Mouse (Mus musculus) induced T-regulatory cell, adult 2 months (primary cell): ENCODE data around the gene Aloxe3.
"Not testable (repeated sequence)": the region's sequence is repeated elsewhere in the genome, so short reads cannot be mapped to it uniquely, and the experiment has no call there.

ENCODE experiments used
- DNase-seq: peaks from one replicate; pipeline ENCODE4 v3.0.0-alpha.2; 2012; ENCODE audit warnings: low read depth

Aloxe3 gene

DNA sequence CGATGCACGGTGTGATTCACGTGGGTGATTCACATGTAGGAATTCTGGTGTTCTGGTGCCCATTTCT, at the start of gene Aloxe3:
TSS of gene Aloxe3 (plus strand) at position 45 of the 67 bp plus-strand sequence.
- DNase-seq, result no peak

DNA sequence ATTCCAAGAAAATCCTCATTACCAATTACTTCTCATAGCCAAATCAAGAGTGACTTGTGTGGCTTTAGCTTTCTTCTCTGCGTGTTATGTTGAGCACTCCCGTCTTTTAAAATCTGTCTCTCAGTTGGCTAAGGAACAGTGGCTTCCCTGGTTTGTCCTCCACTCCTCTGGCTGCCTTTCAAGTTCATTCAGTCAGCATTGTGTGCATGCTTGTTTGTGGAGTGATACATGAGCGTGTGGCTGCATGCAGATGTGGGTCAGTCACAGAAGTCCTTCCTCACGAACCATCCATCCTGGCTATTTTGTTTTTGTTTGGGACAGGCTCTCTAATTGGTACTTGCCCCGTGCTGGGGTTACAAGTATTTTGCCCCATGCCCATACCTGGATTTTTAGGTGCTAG, 49.1 kb upstream of the Aloxe3 start:
- no peak for DNase-seq

DNA sequence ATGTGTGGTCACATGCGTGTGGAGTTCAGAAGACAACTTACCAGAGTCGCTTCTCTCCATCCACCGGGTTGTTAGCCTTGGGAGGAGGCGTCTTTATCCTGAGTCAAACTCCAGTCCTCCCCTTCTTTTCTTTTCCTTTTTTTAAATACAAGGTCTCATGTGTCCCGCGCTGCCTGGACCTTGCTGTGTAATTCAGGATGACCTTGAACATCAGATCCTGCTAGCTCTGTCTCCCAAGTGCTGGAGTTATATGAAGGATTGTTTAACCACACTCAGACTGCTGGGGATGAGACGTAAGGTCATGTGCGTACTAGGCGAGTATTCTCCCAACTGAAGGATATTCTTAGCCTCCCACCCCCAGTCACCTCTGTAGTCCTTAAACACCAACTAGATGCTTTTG, 48.4 kb upstream of the Aloxe3 start:
- no peak for DNase-seq

DNA sequence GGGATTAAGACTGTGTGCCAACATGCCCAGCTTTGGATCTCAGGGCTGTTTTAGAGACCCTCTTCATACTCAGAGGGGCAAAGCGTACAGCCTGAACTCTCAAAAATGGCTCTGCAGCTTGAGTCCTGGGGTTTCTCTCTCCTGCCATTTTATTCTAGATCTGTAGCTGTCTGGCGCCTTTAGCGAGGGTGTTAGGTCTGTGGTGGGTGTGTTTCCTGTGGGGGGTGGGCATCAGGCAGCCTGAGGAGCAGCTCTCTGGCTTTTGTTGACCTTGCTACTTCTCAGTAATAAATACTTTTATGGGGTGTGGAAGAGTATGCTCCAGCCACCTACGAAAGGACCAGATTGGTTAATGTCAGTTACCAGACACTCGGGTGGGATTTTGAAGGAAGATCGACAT, 47.7 kb upstream of the Aloxe3 start:
- DNase-seq, result no peak

- DNase-seq, result no peak
These were observed 46.8 kb upstream of the Aloxe3 start for GRCm38 (mm10) chr11:69078805-69079438.

GRCm38 (mm10) chr11:69080102-69080854, 45.4 kb upstream of the Aloxe3 start:
- no peak for DNase-seq

- no peak for DNase-seq
These were observed 44.9 kb upstream of the Aloxe3 start for GRCm38 (mm10) chr11:69080855-69081222.

GRCm38 (mm10) chr11:69081613-69082012, 44.1 kb upstream of the Aloxe3 start:
- DNase-seq, result no peak

DNA sequence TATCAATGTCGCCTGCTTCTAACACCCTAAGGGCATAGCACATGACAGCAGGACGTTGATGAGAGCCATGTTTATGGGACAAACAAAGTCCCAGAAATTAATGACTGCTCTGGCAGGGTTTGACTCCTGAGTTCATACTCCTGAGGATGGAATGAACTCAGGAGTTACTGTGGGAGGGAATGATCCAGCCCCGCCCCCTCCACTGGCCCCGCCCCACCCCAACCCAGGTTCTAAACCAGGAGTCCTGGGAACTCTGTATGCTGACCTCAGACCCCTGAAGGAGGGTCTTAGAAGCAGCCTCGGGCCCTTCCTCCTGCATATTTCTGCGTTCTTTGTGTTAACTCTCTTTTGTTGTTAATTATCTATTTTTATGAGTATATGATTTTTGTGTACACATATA, 40.1 kb upstream of the Aloxe3 start:
- no peak for DNase-seq

DNA sequence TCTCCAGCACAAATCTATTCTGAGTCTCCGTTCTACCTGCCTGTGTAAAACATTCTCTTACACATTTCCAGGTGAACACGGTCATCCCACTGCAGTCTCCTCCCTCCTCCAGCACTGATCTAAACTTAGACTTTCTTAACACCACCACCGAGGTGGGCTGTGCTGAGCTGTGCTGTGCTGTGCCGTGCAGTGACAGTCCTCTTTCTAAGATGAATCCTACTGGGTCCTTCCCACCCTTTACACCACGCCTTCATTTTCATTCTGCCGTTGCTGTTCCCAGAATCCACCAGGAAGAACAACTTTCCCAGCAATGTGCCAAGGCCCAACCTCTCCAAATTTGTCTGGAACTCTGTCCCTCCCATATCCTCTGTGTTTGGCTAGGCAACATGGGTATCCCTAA, 39.3 kb upstream of the Aloxe3 start:
- no peak for DNase-seq

- no peak for DNase-seq
These were observed 38.6 kb upstream of the Aloxe3 start for GRCm38 (mm10) chr11:69087082-69087481.

GRCm38 (mm10) chr11:69087597-69087996, 38.1 kb upstream of the Aloxe3 start:
- DNase-seq, result peak; percentile 35

DNA sequence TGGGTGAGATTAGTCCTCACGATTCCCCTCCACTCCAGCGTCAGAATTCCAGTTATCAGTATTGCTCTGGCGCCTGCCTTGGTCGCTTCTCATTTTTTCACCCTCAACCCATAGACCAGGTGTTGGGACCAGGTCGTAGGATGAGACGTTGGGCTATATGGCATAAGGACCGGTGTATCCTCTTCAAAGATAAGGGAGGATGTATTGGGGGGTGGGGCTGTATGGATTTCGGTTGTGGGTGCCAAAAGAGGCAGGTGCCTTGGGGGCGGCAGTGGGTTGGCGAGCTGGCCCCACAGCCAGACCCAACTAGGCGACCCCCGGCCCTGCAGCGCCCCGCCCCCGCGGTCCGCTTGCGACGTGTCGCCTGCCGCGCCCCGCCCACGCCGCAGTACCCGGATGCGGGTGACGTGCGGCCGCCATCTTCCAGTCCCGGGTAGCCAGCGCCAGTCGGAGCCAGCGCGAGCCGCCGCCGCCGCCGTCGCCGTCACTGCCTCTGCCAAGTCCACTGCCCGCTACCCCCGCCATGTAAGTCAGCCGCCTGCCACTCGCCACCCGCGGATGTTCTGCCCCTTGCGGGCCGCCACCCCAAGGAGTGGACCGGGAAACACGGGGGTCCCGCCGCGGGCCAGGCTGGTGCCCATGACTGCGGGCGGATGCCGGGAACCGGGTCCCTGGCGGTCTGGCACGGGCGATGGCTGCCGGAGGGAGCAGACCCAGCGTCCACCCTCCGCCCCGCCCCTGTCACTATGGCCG, 37.4 kb upstream of the Aloxe3 start, which contains the start of gene Vamp2:
TSS of gene Vamp2 (plus strand) at position 388 of the 753 bp plus-strand sequence.
- DNase-seq, result peak; percentile 94

GRCm38 (mm10) chr11:69088856-69089615, 36.7 kb upstream of the Aloxe3 start:
- peak; percentile 60 for DNase-seq

DNA sequence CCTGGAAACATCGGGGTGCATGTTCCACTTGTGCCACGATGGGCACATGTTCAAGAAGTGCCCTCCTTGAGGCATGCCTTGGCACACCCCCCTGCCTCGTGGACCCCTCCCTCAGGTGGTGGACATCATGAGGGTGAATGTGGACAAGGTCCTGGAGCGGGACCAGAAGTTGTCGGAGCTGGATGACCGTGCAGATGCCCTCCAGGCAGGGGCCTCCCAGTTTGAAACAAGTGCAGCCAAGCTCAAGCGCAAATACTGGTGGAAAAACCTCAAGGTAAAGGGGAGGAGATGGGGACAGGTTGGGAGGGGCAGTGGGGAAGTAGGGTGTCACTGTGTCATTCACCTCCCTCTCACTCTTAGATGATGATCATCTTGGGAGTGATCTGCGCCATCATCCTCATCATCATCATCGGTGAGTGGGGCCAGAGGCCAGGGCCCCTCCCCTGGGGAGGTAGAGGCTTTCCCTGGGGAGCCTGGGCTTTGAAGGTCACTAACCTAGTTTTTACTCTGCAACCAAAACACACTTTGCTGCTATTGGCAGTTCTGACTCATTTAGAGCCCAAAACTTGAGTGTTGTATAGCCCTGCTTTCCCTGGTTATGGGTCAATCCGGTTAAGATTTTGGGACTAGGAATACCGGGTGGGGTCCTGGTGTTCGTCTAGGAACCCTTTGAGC, 35.9 kb upstream of the Aloxe3 start:
- no peak for DNase-seq

DNA sequence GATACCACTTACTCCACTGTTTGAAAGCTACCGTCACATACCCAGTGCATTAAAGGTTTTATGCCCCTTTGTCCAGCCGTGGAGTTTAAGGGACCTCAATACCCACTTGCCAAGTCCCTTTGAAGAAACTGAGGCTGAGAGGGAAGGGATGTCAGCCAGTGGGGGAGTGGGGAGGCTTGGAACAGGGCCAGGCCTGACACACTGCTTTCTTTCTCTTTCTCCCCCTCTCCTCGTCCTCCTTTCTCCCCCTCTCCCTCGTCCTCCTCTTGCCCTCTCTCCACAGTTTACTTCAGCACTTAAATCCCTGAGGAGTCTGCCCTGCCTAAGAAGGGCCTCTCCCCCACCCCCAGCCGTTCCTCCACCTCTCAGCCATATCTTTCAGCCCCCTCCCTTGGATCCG, 35.3 kb upstream of the Aloxe3 start:
- DNase-seq, result no peak

DNA sequence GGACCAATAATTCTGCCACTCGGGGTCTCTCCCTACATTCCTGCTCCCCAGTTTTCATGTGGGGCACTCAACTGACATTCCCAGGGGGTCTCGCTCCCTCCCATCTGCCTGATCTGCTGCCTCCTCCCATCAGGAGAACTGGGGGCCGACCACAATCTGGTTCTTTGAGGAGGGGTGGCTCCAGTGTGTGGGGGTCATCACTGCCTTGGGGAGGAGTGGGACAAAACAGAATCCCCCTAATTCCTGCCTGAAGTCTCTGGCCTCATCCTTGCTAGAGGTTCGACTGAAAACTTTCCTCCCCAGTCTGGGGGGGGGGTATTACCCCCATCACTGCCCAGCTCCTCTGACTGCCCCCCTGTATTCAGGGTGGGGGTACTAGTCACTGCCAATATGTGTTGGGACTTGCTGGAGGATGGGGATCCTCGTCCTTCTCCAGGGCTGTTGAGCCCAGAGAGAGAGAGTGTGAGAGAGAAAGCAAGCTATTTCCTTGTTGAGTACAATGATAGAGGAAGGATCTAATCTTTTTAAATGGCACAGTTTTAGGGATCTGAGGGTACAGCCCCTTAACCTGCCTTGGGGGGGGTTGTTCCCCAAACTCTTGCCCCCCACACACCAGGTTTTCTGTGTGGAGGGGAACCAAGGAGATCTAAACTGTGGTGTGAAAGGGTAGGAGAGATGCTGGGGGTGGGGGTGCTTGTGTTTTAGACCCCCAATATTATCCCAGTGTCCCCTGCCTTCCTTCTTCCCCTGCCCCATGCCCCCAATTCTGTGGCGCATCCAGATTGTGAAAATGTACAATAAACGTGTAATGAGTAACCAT, 33.9 kb upstream of the Aloxe3 start:
- no peak for DNase-seq

DNA sequence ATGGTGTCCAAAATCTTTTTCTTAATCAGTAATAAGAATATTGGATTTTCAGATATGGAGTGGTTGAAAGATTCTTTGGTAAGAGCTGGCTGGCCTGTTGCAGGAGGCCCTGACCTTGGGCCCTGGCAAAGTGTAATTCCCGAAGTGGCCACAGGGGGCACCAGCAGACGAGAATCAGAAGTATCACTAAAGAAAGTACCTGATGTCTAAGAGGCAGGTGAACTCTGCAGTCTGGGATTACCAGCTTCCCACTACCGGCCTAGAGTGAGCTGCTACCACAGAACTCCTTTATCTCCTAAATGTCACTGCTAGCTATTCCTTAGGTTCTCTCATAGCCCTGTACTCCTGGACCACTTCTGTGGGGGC, 33.3 kb upstream of the Aloxe3 start:
- peak; percentile 94 for DNase-seq

DNA sequence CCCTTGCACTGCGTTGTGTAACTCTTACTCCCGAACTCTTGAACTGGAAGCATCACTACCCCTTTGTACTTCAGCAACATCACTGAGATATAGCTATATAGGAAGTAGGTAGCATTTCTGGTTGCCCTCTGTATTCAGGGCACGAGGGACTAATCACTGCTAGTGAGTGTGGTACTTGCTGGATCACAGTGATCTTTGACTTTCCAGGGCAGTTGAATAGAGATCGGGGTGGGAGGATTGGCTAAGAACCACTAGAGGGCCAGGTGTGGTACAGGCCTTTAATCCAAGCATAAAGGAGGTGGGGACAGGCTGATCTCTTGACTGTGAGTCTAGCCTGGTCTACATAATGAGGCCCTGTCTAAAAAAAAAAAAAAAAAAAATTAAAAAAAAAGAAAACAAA, 32.8 kb upstream of the Aloxe3 start:
- peak; percentile 76 for DNase-seq

DNA sequence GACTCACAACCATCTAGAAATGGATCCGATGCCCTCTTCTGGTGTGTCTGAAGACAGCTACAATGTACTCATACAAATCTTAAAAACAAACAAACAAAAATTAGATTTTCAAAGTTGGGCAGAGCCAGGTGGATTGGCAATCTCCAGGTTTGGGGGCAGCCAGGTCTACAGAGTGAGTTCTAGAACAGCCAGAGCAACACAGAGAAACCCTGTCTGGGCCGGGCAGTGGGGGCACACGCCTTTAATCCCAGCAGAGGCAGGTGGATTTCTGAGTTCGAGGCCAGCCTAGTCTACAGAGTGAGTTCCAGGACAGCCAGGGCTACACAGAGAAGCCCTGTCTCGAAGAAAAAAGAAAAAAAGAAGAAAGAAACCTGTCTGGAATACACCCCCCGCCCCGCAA, 31.8 kb upstream of the Aloxe3 start:
- not testable (repeated sequence) for DNase-seq

DNA sequence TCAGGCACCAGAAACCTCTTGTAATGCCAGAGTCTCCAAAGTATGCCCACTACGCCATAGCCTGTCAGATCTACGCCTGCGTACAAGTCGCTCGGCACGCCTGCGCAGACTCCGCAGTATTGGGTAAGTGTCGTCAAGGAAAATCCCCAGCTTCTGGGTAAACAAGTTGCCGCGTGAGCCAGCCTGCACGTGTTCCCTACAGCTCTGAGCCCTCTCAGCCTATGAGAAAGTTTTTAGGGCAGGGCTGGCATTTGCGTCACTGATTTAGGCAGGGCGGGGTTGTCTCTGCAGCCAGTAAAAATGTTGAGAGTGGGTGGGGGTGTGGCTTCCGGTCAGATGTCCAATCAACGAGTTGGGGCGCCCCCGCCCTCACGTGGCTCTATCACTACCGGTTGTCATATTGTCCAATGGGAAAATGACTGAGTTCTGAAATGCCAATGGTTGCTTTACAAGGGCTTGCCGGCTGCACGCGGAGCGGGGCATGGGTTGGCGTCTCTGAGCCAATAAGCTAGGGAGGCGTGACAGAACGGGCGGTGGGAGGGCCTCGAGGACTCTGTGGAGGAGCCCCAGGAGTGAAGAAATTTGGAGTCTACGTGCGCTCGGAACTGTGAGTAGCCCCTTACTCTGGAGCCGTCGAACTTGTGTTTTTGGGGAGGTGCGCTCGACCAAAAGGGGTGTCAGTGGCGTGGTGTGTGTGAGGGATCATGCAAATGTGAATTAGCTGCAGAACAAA, 30.8 kb upstream of the Aloxe3 start, which contains the start of gene Per1:
TSS of gene Per1 (plus strand) at position 521 of the 733 bp plus-strand sequence.
- peak; percentile 100 for DNase-seq
